Mouse (Mus musculus): Measurements from ENCODE around the gene Gdf15. TPM values are rescaled to one million over a fixed set of nuclear protein-coding genes. Genes with fewer than 3 reads are reported as not detected.

The Gdf15 gene
- polyA plus RNA-seq, 1 experiment from 2014 or later: 0.33 TPM

DNA sequence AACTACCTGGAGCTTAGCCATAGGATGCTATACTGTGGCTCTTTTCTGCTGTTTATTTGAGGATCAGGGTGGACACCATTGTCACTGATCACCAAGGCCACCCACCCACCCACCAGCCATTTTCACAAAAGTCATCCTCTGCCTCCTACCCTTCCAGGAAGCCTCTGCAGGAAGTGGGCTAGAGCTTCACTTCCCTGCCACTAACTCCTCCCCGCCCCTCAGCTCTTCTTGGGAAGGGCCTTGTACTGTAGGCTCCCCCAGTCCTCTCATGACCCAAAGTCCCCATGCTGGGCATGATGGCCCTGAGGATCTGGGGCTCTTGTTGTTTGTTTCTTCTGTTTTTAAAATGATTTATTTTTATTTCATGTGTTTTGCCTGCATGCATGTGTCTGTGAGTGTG lies 43.1 kb upstream of the Gdf15 start:
- Histone ChIP-seq H3K27ac (replicated peaks) (peak overlapping the region; percentile 96), H3K9me3 (ENCODE audit: control insufficient read depth, low read length) (no peaks in the 10 kb centered on the region), H3K9ac (ENCODE audit: low read length) (no peak overlapping the region), H3K27me3 (ENCODE audit: control insufficient read depth, insufficient read depth, low read length) (no peaks in the 10 kb centered on the region), H3K4me1 (replicated peaks; ENCODE audit: control insufficient read depth, insufficient read depth) (peaks cover 5% of the 10 kb centered on the region; the same call in 1 of the 2 replicates), H3K4me2 (replicated peaks; ENCODE audit: low read depth) (no peak overlapping the region), H3K4me3 (ENCODE audit: low read depth, low read length) (no peak overlapping the region), H3K36me3 (ENCODE audit: control insufficient read depth, insufficient read depth, low read length) (0 out of 2 replicates have a peak, but pooled peaks cover 3% of the 10 kb centered on the region)
- ATAC-seq (ENCODE audit: low FRiP score, low TSS enrichment) (no peak), DNase-seq (ENCODE audit: low spot score) (no peak)
- WGBS: 80% methylated on average over 1 of the region's 1 CpGs
- TF ChIP-seq CTCF (IDR thresholded peaks at IDR 0.05; ENCODE audit: low read depth): no peak
- TF ChIP-seq EP300 (optimal IDR thresholded peaks at IDR 0.05): no peak

DNA sequence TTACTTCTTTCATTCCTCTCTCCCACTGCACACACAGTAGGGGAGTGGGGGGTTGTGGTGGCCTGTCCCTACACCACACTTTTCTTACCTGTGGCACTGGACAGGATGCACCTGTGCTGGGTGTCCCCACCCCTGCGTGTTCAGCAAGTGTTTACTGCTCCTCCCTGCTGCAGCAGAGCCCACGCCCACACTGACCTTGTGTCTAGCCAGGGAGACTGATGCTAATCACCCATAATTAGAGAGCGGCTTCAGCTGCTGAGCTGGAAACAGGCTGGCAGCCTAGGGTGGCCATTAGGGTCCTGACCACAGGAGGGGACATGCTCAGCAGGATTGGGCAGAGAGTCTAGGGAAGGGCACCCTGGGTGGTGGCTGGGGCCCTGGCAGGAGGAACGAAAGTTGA lies 42.5 kb upstream of the Gdf15 start:
- no peak for ATAC-seq (ENCODE audit: low FRiP score, low TSS enrichment)
- no peak for DNase-seq (ENCODE audit: low spot score)
- Histone ChIP-seq H3K36me3 (ENCODE audit: control insufficient read depth, insufficient read depth, low read length) (0 out of 2 replicates have a peak, but pooled peaks cover 3% of the 10 kb centered on the region), H3K4me2 (replicated peaks; ENCODE audit: low read depth) (no peak overlapping the region), H3K9ac (ENCODE audit: low read length) (0 out of 2 replicates have a peak overlapping the region, but pooled peaks have one; percentile 13), H3K4me1 (replicated peaks; ENCODE audit: control insufficient read depth, insufficient read depth) (peaks cover 5% of the 10 kb centered on the region; the same call in 1 of the 2 replicates), H3K9me3 (ENCODE audit: control insufficient read depth, low read length) (no peaks in the 10 kb centered on the region), H3K4me3 (ENCODE audit: low read depth, low read length) (no peak overlapping the region), H3K27ac (replicated peaks) (peak overlapping the region; percentile 96), H3K27me3 (ENCODE audit: control insufficient read depth, insufficient read depth, low read length) (no peaks in the 10 kb centered on the region)
- WGBS: 60% methylated on average over 4 of the region's 4 CpGs
- TF ChIP-seq EP300 (optimal IDR thresholded peaks at IDR 0.05): no peak
- TF ChIP-seq CTCF (IDR thresholded peaks at IDR 0.05; ENCODE audit: low read depth): no peak

DNA sequence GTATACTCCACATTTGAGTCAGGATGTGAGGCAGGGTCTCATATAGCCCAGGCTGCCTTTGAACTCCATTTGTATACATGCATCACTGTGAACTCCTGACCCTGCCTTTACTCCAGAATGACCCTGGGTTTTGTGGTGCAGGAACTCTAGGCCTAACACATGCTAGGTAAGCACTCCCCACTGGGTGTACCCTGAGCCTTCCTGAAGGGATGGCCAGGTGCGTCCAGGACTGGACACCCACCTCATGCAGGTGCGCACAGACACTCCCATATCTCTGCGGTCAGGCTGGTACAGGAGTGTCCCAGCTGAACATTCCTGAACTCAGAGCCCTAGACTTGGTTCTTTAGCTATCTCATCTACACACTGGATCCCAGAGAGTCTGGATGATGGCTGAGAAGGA lies 41.9 kb upstream of the Gdf15 start:
- Histone ChIP-seq H3K27me3 (ENCODE audit: control insufficient read depth, insufficient read depth, low read length) (no peaks in the 10 kb centered on the region), H3K4me1 (replicated peaks; ENCODE audit: control insufficient read depth, insufficient read depth) (peaks cover 5% of the 10 kb centered on the region; the same call in 1 of the 2 replicates), H3K36me3 (ENCODE audit: control insufficient read depth, insufficient read depth, low read length) (0 out of 2 replicates have a peak, but pooled peaks cover 3% of the 10 kb centered on the region), H3K9me3 (ENCODE audit: control insufficient read depth, low read length) (no peaks in the 10 kb centered on the region), H3K27ac (replicated peaks) (peak overlapping the region; percentile 96), H3K9ac (ENCODE audit: low read length) (peak overlapping the region; percentile 75), H3K4me3 (ENCODE audit: low read depth, low read length) (peak overlapping the region; percentile 66; the same call in 1 of the 2 replicates), H3K4me2 (replicated peaks; ENCODE audit: low read depth) (peak overlapping the region; percentile 59)
- 63% methylated on average over 3 of the region's 3 CpGs for WGBS
- ATAC-seq (ENCODE audit: low FRiP score, low TSS enrichment) (no peak), DNase-seq (ENCODE audit: low spot score) (no peak)
- TF ChIP-seq EP300 (optimal IDR thresholded peaks at IDR 0.05): no peak

DNA sequence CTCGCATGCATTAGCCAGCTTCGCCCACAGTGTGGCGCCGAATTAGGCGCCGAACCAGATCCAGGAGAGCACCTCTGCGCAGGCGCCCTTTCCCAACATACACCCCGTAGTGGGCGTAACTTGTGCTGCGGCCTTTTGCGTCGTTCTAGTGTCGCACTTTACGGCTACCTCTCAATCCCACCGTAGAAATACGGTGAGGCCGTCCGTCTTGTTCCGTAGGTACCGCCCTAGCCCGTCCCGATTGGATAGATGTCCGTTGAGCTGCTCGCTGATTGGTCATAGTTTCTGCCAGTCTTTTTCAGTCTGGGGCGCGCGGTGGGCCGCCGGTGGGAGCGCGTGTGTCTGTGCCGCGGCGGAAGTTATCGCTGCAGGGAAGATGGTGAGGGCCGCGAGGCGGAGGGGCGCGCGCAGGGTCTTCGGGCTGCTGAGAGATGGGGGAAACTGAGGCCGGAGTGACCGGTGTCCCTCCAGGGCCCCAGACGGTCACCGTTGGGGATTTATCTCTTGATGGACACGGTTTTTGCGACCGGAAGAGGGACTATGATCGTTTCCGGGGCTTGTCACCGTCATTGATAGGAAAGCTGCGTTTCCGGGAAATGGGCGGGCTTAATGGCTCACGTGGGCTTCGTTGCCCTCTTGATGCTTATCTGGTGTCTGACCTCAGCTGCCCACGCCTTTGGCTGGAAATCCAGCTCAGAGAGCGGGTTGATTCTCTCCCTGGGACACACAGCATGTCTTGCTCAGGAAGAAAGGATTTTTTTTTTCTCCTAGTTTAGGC lies 41.0 kb upstream of the Gdf15 start, which contains the start of gene Lsm4:
Gene Lsm4, plus strand, starts transcription at position 170 of the 778 bp plus-strand sequence.
- Histone ChIP-seq H3K27ac (replicated peaks) (peak within 1 kb of the TSS; percentile 96), H3K4me1 (replicated peaks; ENCODE audit: control insufficient read depth, insufficient read depth) (peaks cover 5% of the 10 kb centered on the region; the same call in 1 of the 2 replicates), H3K9me3 (ENCODE audit: control insufficient read depth, low read length) (no peaks in the 10 kb centered on the region), H3K36me3 (ENCODE audit: control insufficient read depth, insufficient read depth, low read length) (0 out of 2 replicates have a peak, but pooled peaks cover 3% of the 10 kb centered on the region), H3K4me2 (replicated peaks; ENCODE audit: low read depth) (peak within 1 kb of the TSS; percentile 59), H3K4me3 (ENCODE audit: low read depth, low read length) (peak within 1 kb of the TSS; percentile 66), H3K27me3 (ENCODE audit: control insufficient read depth, insufficient read depth, low read length) (no peaks in the 10 kb centered on the region), H3K9ac (ENCODE audit: low read length) (peak within 1 kb of the TSS; percentile 75)
- ATAC-seq (ENCODE audit: low FRiP score, low TSS enrichment): peak; percentile 95
- under 1% methylated on average over 60 of the region's 60 CpGs for WGBS
- TF ChIP-seq CTCF (IDR thresholded peaks at IDR 0.05; ENCODE audit: low read depth) (peak; percentile 90), EP300 (optimal IDR thresholded peaks at IDR 0.05) (peak; percentile 94)
- peak; percentile 96 for DNase-seq (ENCODE audit: low spot score)

DNA sequence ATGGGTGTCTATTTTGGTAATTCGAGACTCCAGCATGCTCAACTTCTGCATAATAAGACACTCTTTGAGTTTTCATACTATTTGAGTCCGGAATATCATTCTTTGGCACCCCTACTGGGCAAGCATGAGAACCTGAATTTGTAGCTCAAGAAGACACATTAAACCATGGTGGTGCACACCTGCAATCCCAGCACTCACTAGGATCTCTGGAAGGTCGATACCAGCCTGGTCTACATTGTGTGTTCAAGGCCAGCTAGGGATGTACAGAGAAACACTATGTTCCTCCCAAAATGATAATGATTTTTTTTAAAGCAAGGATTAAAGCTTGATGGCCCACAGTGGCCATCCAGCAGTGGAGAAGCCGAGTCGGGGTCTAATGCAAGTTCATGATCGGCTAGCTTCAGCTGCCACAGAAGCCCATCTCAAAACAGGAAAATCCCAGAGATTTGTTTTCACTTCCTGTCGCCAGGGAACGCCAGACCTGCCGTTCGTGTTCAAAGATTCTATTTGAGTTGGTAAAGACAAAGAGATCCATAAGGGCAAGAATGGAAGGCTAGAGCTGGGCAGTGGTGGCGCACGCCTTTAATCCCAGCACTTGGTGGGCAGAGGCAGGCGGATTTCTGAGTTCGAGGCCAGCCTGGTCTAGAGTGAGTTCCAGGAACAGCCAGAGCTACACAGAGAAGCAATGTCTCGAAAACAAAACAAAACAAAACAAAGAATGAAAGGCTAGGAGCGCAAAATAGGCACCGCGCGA lies 40.2 kb upstream of the Gdf15 start:
- Histone ChIP-seq H3K27me3 (ENCODE audit: control insufficient read depth, insufficient read depth, low read length) (no peaks in the 10 kb centered on the region), H3K4me2 (replicated peaks; ENCODE audit: low read depth) (peak overlapping the region; percentile 52), H3K4me1 (replicated peaks; ENCODE audit: control insufficient read depth, insufficient read depth) (peaks cover 5% of the 10 kb centered on the region; the same call in 1 of the 2 replicates), H3K9me3 (ENCODE audit: control insufficient read depth, low read length) (no peaks in the 10 kb centered on the region), H3K4me3 (ENCODE audit: low read depth, low read length) (peak overlapping the region; percentile 29), H3K27ac (replicated peaks) (peak overlapping the region; percentile 81), H3K9ac (ENCODE audit: low read length) (peak overlapping the region; percentile 55), H3K36me3 (ENCODE audit: control insufficient read depth, insufficient read depth, low read length) (no peaks in the 10 kb centered on the region)
- TF ChIP-seq EP300 (optimal IDR thresholded peaks at IDR 0.05): no peak
- peak; percentile 37 for TF ChIP-seq CTCF (IDR thresholded peaks at IDR 0.05; ENCODE audit: low read depth)
- ATAC-seq (ENCODE audit: low FRiP score, low TSS enrichment): no peak
- 35% methylated on average over 19 of the region's 19 CpGs for WGBS
- DNase-seq (ENCODE audit: low spot score): no peak
